Mouse (Mus musculus) frontal cortex, postnatal 25 days (tissue): ENCODE measurements at regions not wholly inside any gene's neighbourhood (a gene's known extent, or its start where the extent isn't known, plus 50 kb on each side); places are given as distances from the start of the nearest gene placed in this dataset.
"Not testable (repeated sequence)": the region's sequence is repeated elsewhere in the genome, so short reads cannot be mapped to it uniquely, and the experiment has no call there.

Experiments
- DNase-seq, 2 experiments: peaks; one replicate each; pipeline ENCODE4 v3.0.0; 2022; ENCODE audit warnings: low spot score in 2 of 2

GRCm38 (mm10) chr14:16074089-16074488, 175.0 kb upstream of the Ngly1 start:
- DNase-seq, result no peak

GRCm38 (mm10) chr14:16079096-16079495, 170.0 kb upstream of the Ngly1 start:
- no peak for DNase-seq

- not testable (repeated sequence) for DNase-seq
These were observed 161.8 kb upstream of the Ngly1 start for GRCm38 (mm10) chr14:16087231-16087630.

- DNase-seq, result no peak
These were observed 156.5 kb upstream of the Ngly1 start for GRCm38 (mm10) chr14:16092391-16093132.

- DNase-seq, result no peak
These were observed 156.0 kb upstream of the Ngly1 start for GRCm38 (mm10) chr14:16093133-16093505.

- no peak for DNase-seq
These were observed 139.7 kb upstream of the Ngly1 start for GRCm38 (mm10) chr14:16109414-16109813.

GRCm38 (mm10) chr14:16132672-16133071, 116.4 kb upstream of the Ngly1 start:
- DNase-seq, result no peak

GRCm38 (mm10) chr14:16133410-16133809, 115.7 kb upstream of the Ngly1 start:
- DNase-seq, result no peak

GRCm38 (mm10) chr14:16136187-16136586, 112.9 kb upstream of the Ngly1 start:
- no peak for DNase-seq

- no peak for DNase-seq
These were observed 104.8 kb upstream of the Ngly1 start for GRCm38 (mm10) chr14:16144299-16144698.

GRCm38 (mm10) chr14:16146811-16147210, 102.3 kb upstream of the Ngly1 start:
- no peak for DNase-seq

- no peak for DNase-seq
These were observed 97.3 kb upstream of the Ngly1 start for GRCm38 (mm10) chr14:16151815-16152214.

- DNase-seq, result no peak
These were observed 96.4 kb upstream of the Ngly1 start for GRCm38 (mm10) chr14:16152702-16153101.

GRCm38 (mm10) chr14:16155106-16155505, 94.0 kb upstream of the Ngly1 start:
- DNase-seq, result no peak

- no peak for DNase-seq
These were observed 78.9 kb upstream of the Ngly1 start for GRCm38 (mm10) chr14:16170226-16170625.

GRCm38 (mm10) chr14:16172261-16172660, 76.8 kb upstream of the Ngly1 start:
- no peak for DNase-seq

GRCm38 (mm10) chr14:16173292-16173691, 75.8 kb upstream of the Ngly1 start:
- DNase-seq, result no peak

- no peak for DNase-seq
These were observed 70.9 kb upstream of the Ngly1 start for GRCm38 (mm10) chr14:16178227-16178626.

GRCm38 (mm10) chr14:16181822-16182221, 67.3 kb upstream of the Ngly1 start:
- DNase-seq, result no peak

- DNase-seq, result no peak
These were observed 63.8 kb upstream of the Ngly1 start for GRCm38 (mm10) chr14:16185246-16185645.
